Mouse (Mus musculus) kidney, embryonic 16.5 days (tissue): ENCODE data around the gene Plekhm2. TPM values are rescaled to one million over a fixed set of nuclear protein-coding genes. Genes with fewer than 3 reads are reported as not detected.

ENCODE experiments used
- ATAC-seq: fragments of 200-750 bp; cut with Nextera tagmentation; 2 replicates; pipeline ENCODE4 v1.8.0; 2017; ENCODE audit warnings: moderate TSS enrichment; ENCODE audit not compliant: low FRiP score, low TSS enrichment
- H3K27ac ChIP-seq: fragments of 300-500 bp; sonication (generic); 2 replicates; pipeline ENCODE4 v1.5.1; 2014; ENCODE audit warnings: low read length
- H3K27me3 ChIP-seq: fragments of 300-500 bp; sonication (generic); 2 replicates; pipeline ENCODE4 v1.6.1; 2014; ENCODE audit warnings: low read length, control low read depth, mixed read lengths; ENCODE audit not compliant: insufficient read depth
- H3K36me3 ChIP-seq: fragments of 300-500 bp; sonication (generic); 2 replicates; pipeline ENCODE4 v1.6.1; 2014; ENCODE audit warnings: low read length, control low read depth, mixed read lengths; ENCODE audit not compliant: insufficient read depth
- H3K4me1 ChIP-seq: fragments of 300-500 bp; sonication (generic); 2 replicates; pipeline ENCODE4 v1.6.1; 2014; ENCODE audit warnings: low read length, control low read depth, mixed read lengths; ENCODE audit not compliant: insufficient read depth
- H3K4me2 ChIP-seq: fragments of 300-500 bp; sonication (generic); replicated peaks from 2 replicates; pipeline ENCODE4 v1.6.1; 2014; ENCODE audit warnings: low read depth, low read length
- H3K4me3 ChIP-seq: fragments of 300-500 bp; sonication (generic); 2 replicates; pipeline ENCODE4 v1.5.1; 2014; ENCODE audit warnings: mild to moderate bottlenecking, low read length
- H3K9ac ChIP-seq: fragments of 300-500 bp; sonication (generic); replicated peaks from 2 replicates; pipeline ENCODE4 v1.6.1; 2014; ENCODE audit warnings: low read length
- H3K9me3 ChIP-seq: fragments of 300-500 bp; sonication (generic); 2 replicates; pipeline ENCODE4 v1.6.1; 2016; ENCODE audit warnings: low read length, control low read depth
- whole genome bisulfite sequencing: fragments of 180-500 bp; shearing (Covaris S2); extraction: QIAGEN DNeasy Blood & Tissue Kit; methylation state at CpG from one replicate; pipeline ENCODE4 v1.1.7; 2014; 5-methylcytosine and 5-hydroxymethylcytosine counted together
- polyA plus RNA-seq: library from polyadenylated mRNA; unstranded; fragments of >200 nt; fragmentation: Nextera tagmentation; extraction: Ambion mirVana; gene quantifications from 2 replicates; pipeline ENCODE4 v1.2.1, GENCODE M21; 2015

Plekhm2 gene
- polyA plus RNA-seq, 1 experiment from 2014 or later = 6.4 TPM

- H3K4me2 ChIP-seq = no peak overlapping the region
- no peak overlapping the region for H3K4me3 ChIP-seq
- no peaks in the 10 kb centered on the region for H3K36me3 ChIP-seq
- H3K4me1 ChIP-seq = peaks cover 37% of the 10 kb centered on the region
- H3K27ac ChIP-seq = no peak overlapping the region
- no peak for ATAC-seq
- no peaks in the 10 kb centered on the region for H3K27me3 ChIP-seq
- H3K9me3 ChIP-seq = peaks cover 4% of the 10 kb centered on the region
- WGBS = 79% methylated on average over 12 of the region's 12 CpGs
- no peak overlapping the region for H3K9ac ChIP-seq
These were observed 63.4 kb downstream of the Plekhm2 start for GRCm38 (mm10) chr4:141601148-141601862.

GRCm38 (mm10) chr4:141600364-141600763 is 64.3 kb downstream of the Plekhm2 start:
- peak overlapping the region; percentile 77; the same call in 1 of the 2 replicates for H3K9ac ChIP-seq

GRCm38 (mm10) chr4:141599251-141600141 is 65.2 kb downstream of the Plekhm2 start:
- peak overlapping the region; percentile 66 for H3K4me3 ChIP-seq
- under 1% methylated on average over 28 of the region's 57 CpGs for WGBS
- peak overlapping the region; percentile 93 for H3K27ac ChIP-seq
- no peak for ATAC-seq
- H3K36me3 ChIP-seq = peaks cover 8% of the 10 kb centered on the region
- peaks cover 33% of the 10 kb centered on the region for H3K4me1 ChIP-seq
- H3K9me3 ChIP-seq = no peaks in the 10 kb centered on the region
- H3K9ac ChIP-seq = peak overlapping the region; percentile 77
- H3K4me2 ChIP-seq = peak overlapping the region; percentile 82
- no peaks in the 10 kb centered on the region for H3K27me3 ChIP-seq

More at GRCm38 (mm10) chr4:141600364-141600763, 64.3 kb downstream of the Plekhm2 start:
- peaks cover 37% of the 10 kb centered on the region for H3K4me1 ChIP-seq
- no peak overlapping the region for H3K4me3 ChIP-seq
- 0 out of 2 replicates have a peak, but pooled peaks cover under 1% of the 10 kb centered on the region for H3K36me3 ChIP-seq
- H3K4me2 ChIP-seq = no peak overlapping the region
- no peak for ATAC-seq
- 33% methylated on average over 6 of the region's 6 CpGs for WGBS
- peak overlapping the region; percentile 93 for H3K27ac ChIP-seq
- H3K27me3 ChIP-seq = no peaks in the 10 kb centered on the region
- H3K9me3 ChIP-seq = no peaks in the 10 kb centered on the region

- Histone ChIP-seq H3K9ac (peak overlapping the region; percentile 77), H3K27ac (peak overlapping the region; percentile 93), H3K9me3 (no peaks in the 10 kb centered on the region), H3K4me2 (peak overlapping the region; percentile 82), H3K27me3 (no peaks in the 10 kb centered on the region), H3K4me3 (peak overlapping the region; percentile 66), H3K4me1 (peaks cover 27% of the 10 kb centered on the region), H3K36me3 (peaks cover 14% of the 10 kb centered on the region)
- WGBS = 0% methylated on average over 9 of the region's 9 CpGs
- no peak for ATAC-seq
These were observed 65.8 kb downstream of the Plekhm2 start for GRCm38 (mm10) chr4:141598894-141599250.

GRCm38 (mm10) chr4:141598199-141598893 is 66.4 kb downstream of the Plekhm2 start:
- under 1% methylated on average over 19 of the region's 19 CpGs for WGBS
- Histone ChIP-seq H3K36me3 (peaks cover 16% of the 10 kb centered on the region), H3K9ac (peak overlapping the region; percentile 77), H3K4me2 (peak overlapping the region; percentile 82), H3K4me1 (peaks cover 24% of the 10 kb centered on the region), H3K9me3 (no peaks in the 10 kb centered on the region), H3K27ac (peak overlapping the region; percentile 93), H3K27me3 (no peaks in the 10 kb centered on the region), H3K4me3 (peak overlapping the region; percentile 66)
- ATAC-seq = peak; percentile 84

GRCm38 (mm10) chr4:141596700-141597328 is 67.9 kb downstream of the Plekhm2 start:
- H3K4me2 ChIP-seq = no peak overlapping the region
- no peaks in the 10 kb centered on the region for H3K9me3 ChIP-seq
- whole genome bisulfite sequencing = 88% methylated on average over 8 of the region's 8 CpGs
- no peak overlapping the region for H3K27ac ChIP-seq
- no peaks in the 10 kb centered on the region for H3K27me3 ChIP-seq
- peaks cover 24% of the 10 kb centered on the region for H3K36me3 ChIP-seq
- H3K4me3 ChIP-seq = no peak overlapping the region
- peaks cover 24% of the 10 kb centered on the region for H3K4me1 ChIP-seq
- no peak for ATAC-seq
- H3K9ac ChIP-seq = no peak overlapping the region

- Histone ChIP-seq H3K4me1 (peaks cover 24% of the 10 kb centered on the region; the same call in 1 of the 2 replicates), H3K27me3 (no peaks in the 10 kb centered on the region), H3K9ac (no peak overlapping the region), H3K4me2 (no peak overlapping the region), H3K36me3 (peaks cover 28% of the 10 kb centered on the region), H3K9me3 (no peaks in the 10 kb centered on the region), H3K27ac (no peak overlapping the region), H3K4me3 (no peak overlapping the region)
- WGBS = 74% methylated on average over 9 of the region's 9 CpGs
- ATAC-seq = no peak
These were observed 69.0 kb downstream of the Plekhm2 start for GRCm38 (mm10) chr4:141595605-141596268.

GRCm38 (mm10) chr4:141595138-141595537 is 69.6 kb downstream of the Plekhm2 start:
- Histone ChIP-seq H3K27me3 (no peaks in the 10 kb centered on the region), H3K4me1 (peaks cover 19% of the 10 kb centered on the region; the same call in 1 of the 2 replicates), H3K36me3 (peaks cover 30% of the 10 kb centered on the region), H3K9me3 (no peaks in the 10 kb centered on the region), H3K27ac (no peak overlapping the region), H3K4me3 (no peak overlapping the region), H3K4me2 (no peak overlapping the region), H3K9ac (no peak overlapping the region)
- ATAC-seq = no peak
- WGBS = 92% methylated on average over 11 of the region's 11 CpGs

- no peak overlapping the region for H3K4me2 ChIP-seq
- ATAC-seq = no peak
- no peaks in the 10 kb centered on the region for H3K4me1 ChIP-seq
- H3K27ac ChIP-seq = no peak overlapping the region
- H3K9me3 ChIP-seq = no peaks in the 10 kb centered on the region
- H3K9ac ChIP-seq = no peak overlapping the region
- H3K4me3 ChIP-seq = no peak overlapping the region
- peaks cover 38% of the 10 kb centered on the region for H3K36me3 ChIP-seq
- no peaks in the 10 kb centered on the region for H3K27me3 ChIP-seq
- 17% methylated on average over 3 of the region's 3 CpGs for WGBS
These were observed 73.2 kb downstream of the Plekhm2 start for GRCm38 (mm10) chr4:141591547-141591946.
